11 mouse cellular contexts compared by ENCODE assay signal in the genomic region with DNA sequence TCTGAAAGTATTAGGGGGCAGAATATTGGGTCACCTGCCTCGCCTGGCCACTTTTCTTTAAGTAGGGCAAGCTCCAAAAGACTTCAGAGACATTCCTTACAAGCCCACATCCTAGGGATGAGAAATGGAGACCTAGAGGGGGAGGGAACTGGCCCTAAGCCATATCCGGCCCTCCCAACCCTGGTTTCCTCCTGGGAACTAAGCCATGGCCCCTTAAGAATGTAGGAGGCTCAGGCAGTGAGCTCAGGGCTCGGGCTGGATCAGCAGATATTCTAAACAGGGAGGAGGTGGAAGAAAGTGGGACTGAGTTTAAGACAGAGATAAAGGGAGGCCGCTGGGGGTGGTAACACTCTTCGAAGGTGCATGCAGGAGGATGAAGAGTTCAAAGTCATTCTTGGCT. TPM values are rescaled to one million over a fixed set of nuclear protein-coding genes. Genes with fewer than 3 reads are reported as not detected.
DNase-seq lines count a peak whose midpoint lies in the region; ATAC-seq and TF ChIP-seq lines count a peak whose summit lies in the region.
"Had no signal": no experiment of that assay in that cellular context is flagged by ENCODE, and none has a peak within 500 bp of the region (broad histone marks: within the 10 kb centered on the region; RNA-seq: fewer than 3 reads in every experiment).

No protein-coding gene starts in this region.

- no peaks in the 10 kb centered on the region for H3K36me3 ChIP-seq in hindbrain, postnatal 0 days (ENCODE audit: insufficient read depth, low read length)
- H3K36me3 ChIP-seq in hindbrain, embryonic 11.5 days (ENCODE audit: control insufficient read depth, insufficient read depth, low read length): no peaks in the 10 kb centered on the region
- no peaks in the 10 kb centered on the region for H3K36me3 ChIP-seq in embryonic facial prominence, embryonic 15.5 days
- no peaks in the 10 kb centered on the region for H3K36me3 ChIP-seq in kidney, embryonic 14.5 days (ENCODE audit: control insufficient read depth, insufficient read depth, low read length)
- H3K36me3 ChIP-seq: G1E had no signal

- ATAC-seq in hindbrain, postnatal 0 days: no peak
- no peak for ATAC-seq in hindbrain, embryonic 11.5 days (ENCODE audit: low FRiP score)
- ATAC-seq in embryonic facial prominence, embryonic 15.5 days (ENCODE audit: insufficient number of reproducible peaks, low FRiP score, low TSS enrichment, low read depth): peak; percentile 35; the same call in 1 of the 2 replicates
- ATAC-seq in kidney, embryonic 14.5 days (ENCODE audit: low FRiP score, low TSS enrichment): peak; percentile 54; the same call in 1 of the 2 replicates

- H3K9ac ChIP-seq in hindbrain, postnatal 0 days (replicated peaks; ENCODE audit: low read length): no peak overlapping the region
- no peak overlapping the region for H3K9ac ChIP-seq in hindbrain, embryonic 11.5 days (ENCODE audit: low read depth, low read length)
- H3K9ac ChIP-seq in embryonic facial prominence, embryonic 15.5 days: no peak overlapping the region
- no peak overlapping the region for H3K9ac ChIP-seq in kidney, embryonic 14.5 days (ENCODE audit: low read depth, low read length)

- H3K27me3 ChIP-seq in hindbrain, postnatal 0 days (ENCODE audit: insufficient read depth, low read length): no peaks in the 10 kb centered on the region
- no peaks in the 10 kb centered on the region for H3K27me3 ChIP-seq in hindbrain, embryonic 11.5 days (ENCODE audit: control insufficient read depth, insufficient read depth, low read length)
- no peaks in the 10 kb centered on the region for H3K27me3 ChIP-seq in embryonic facial prominence, embryonic 15.5 days
- H3K27me3 ChIP-seq in kidney, embryonic 14.5 days (ENCODE audit: control insufficient read depth, insufficient read depth, low read length): no peaks in the 10 kb centered on the region

- H3K9me3 ChIP-seq in hindbrain, postnatal 0 days (ENCODE audit: low read length): no peaks in the 10 kb centered on the region
- no peaks in the 10 kb centered on the region for H3K9me3 ChIP-seq in hindbrain, embryonic 11.5 days (ENCODE audit: control insufficient read depth, low read length)
- H3K9me3 ChIP-seq in embryonic facial prominence, embryonic 15.5 days (replicated peaks): no peaks in the 10 kb centered on the region
- no peaks in the 10 kb centered on the region for H3K9me3 ChIP-seq in kidney, embryonic 14.5 days (ENCODE audit: control insufficient read depth, low read length)
- H3K9me3 ChIP-seq: G1E; megakaryocyte, embryonic 14.5 days had no signal

- WGBS in hindbrain, postnatal 0 days: 50% methylated on average over 5 of the region's 5 CpGs
- WGBS in hindbrain, embryonic 11.5 days: 61% methylated on average over 5 of the region's 5 CpGs
- 45% methylated on average over 5 of the region's 5 CpGs for WGBS in embryonic facial prominence, embryonic 15.5 days
- 57% methylated on average over 5 of the region's 5 CpGs for WGBS in kidney, embryonic 14.5 days

- H3K4me2 ChIP-seq in hindbrain, postnatal 0 days (ENCODE audit: low read depth, low read length): no peak overlapping the region
- H3K4me2 ChIP-seq in hindbrain, embryonic 11.5 days (replicated peaks; ENCODE audit: low read depth, low read length): no peak overlapping the region
- H3K4me2 ChIP-seq in embryonic facial prominence, embryonic 15.5 days (replicated peaks): no peak overlapping the region
- H3K4me2 ChIP-seq in kidney, embryonic 14.5 days (replicated peaks; ENCODE audit: low read depth, low read length): no peak overlapping the region

- peak overlapping the region; percentile 12; the same call in 1 of the 2 replicates for H3K27ac ChIP-seq in hindbrain, postnatal 0 days
- H3K27ac ChIP-seq in hindbrain, embryonic 11.5 days (ENCODE audit: low read depth, low read length): no peak overlapping the region
- no peak overlapping the region for H3K27ac ChIP-seq in embryonic facial prominence, embryonic 15.5 days (replicated peaks)
- no peak overlapping the region for H3K27ac ChIP-seq in kidney, embryonic 14.5 days (ENCODE audit: low read depth, low read length)

- no peak for DNase-seq in hindbrain, postnatal 0 days (ENCODE audit: low spot score)
- no peak for DNase-seq in hindbrain, embryonic 11.5 days (ENCODE audit: low spot score)
- peak; percentile 41 for DNase-seq in ovary, postnatal 14 days (ENCODE audit: low spot score)
- DNase-seq in adipocyte (ENCODE audit: low spot score): no peak
- no peak for DNase-seq in spleen, postnatal 14 days (ENCODE audit: low spot score in 2 of 2)
- no peak for DNase-seq in yolk sac, embryonic 10.5 days (ENCODE audit: low spot score)
- DNase-seq: right cerebral cortex, postnatal 4 days had no signal

- H3K4me3 ChIP-seq in hindbrain, postnatal 0 days (ENCODE audit: low read length): no peak overlapping the region
- no peak overlapping the region for H3K4me3 ChIP-seq in hindbrain, embryonic 11.5 days (ENCODE audit: low read depth, low read length)
- H3K4me3 ChIP-seq in embryonic facial prominence, embryonic 15.5 days (replicated peaks): no peak overlapping the region
- no peak overlapping the region for H3K4me3 ChIP-seq in kidney, embryonic 14.5 days (ENCODE audit: low read length)
- H3K4me3 ChIP-seq: megakaryocyte, embryonic 14.5 days had no signal

- no peaks in the 10 kb centered on the region for H3K4me1 ChIP-seq in hindbrain, postnatal 0 days (ENCODE audit: insufficient read depth, low read length)
- H3K4me1 ChIP-seq in hindbrain, embryonic 11.5 days (replicated peaks; ENCODE audit: control insufficient read depth, insufficient read depth, low read length): no peaks in the 10 kb centered on the region
- peaks cover 5% of the 10 kb centered on the region; the same call in 1 of the 2 replicates for H3K4me1 ChIP-seq in embryonic facial prominence, embryonic 15.5 days
- H3K4me1 ChIP-seq in kidney, embryonic 14.5 days (ENCODE audit: control insufficient read depth, insufficient read depth, low read length): no peaks in the 10 kb centered on the region

- no peak for TF ChIP-seq CTCF in hindbrain, postnatal 0 days (IDR thresholded peaks at IDR 0.05; ENCODE audit: low read depth)

RNA-seq across cellular contexts. Expression of gene Mtss1l, which starts 39.9 kb away (rescaled TPM):
- 76.2 and 81.0 TPM in 2 replicates for total RNA-seq in hindbrain, postnatal 0 days (2014; rRNA removed)
- 32.9 TPM in 2 replicates for polyA plus RNA-seq in hindbrain, postnatal 0 days (2015; fragmentation: Nextera tagmentation; extraction: Ambion mirVana)
- 10.5 and 10.8 TPM in 2 replicates for polyA plus RNA-seq in hindbrain, embryonic 11.5 days (2014; fragmentation: Nextera tagmentation; extraction: Ambion mirVana)
- polyA plus RNA-seq in embryonic facial prominence, embryonic 15.5 days (2015; fragmentation: Nextera tagmentation; extraction: Ambion mirVana): 13.8 and 15.8 TPM in 2 replicates
- 11.2 and 11.4 TPM in 2 replicates for polyA plus RNA-seq in kidney, embryonic 14.5 days (2014; fragmentation: Nextera tagmentation; extraction: Ambion mirVana)

RNA-seq across cellular contexts. Expression of gene Il34, which starts 44.5 kb away (rescaled TPM):
- 1.9 and 8.8 TPM in 2 replicates for total RNA-seq in hindbrain, postnatal 0 days (2014; rRNA removed)
- polyA plus RNA-seq in hindbrain, postnatal 0 days (2015; fragmentation: Nextera tagmentation; extraction: Ambion mirVana): 8.5 and 11.4 TPM in 2 replicates
- 0.19 and 1.4 TPM in 2 replicates for polyA plus RNA-seq in hindbrain, embryonic 11.5 days (2014; fragmentation: Nextera tagmentation; extraction: Ambion mirVana)
- polyA plus RNA-seq in embryonic facial prominence, embryonic 15.5 days (2015; fragmentation: Nextera tagmentation; extraction: Ambion mirVana): 4.9 and 5.3 TPM in 2 replicates
- polyA plus RNA-seq in kidney, embryonic 14.5 days (2014; fragmentation: Nextera tagmentation; extraction: Ambion mirVana): 0.50 and 1.7 TPM in 2 replicates
- total RNA-seq: G1E had no signal
- polyA plus RNA-seq: G1E had no signal

Comparison
In these comparisons a context has a peak if more than half of its experiments do, and no peak if none do; other contexts are left out.
1. ATAC-seq: peak in embryonic facial prominence, embryonic 15.5 days (single experiment) and kidney, embryonic 14.5 days (single experiment); none in hindbrain, postnatal 0 days (single experiment) and hindbrain, embryonic 11.5 days (single experiment).